Mouse (Mus musculus) cerebellum, postnatal 4 days (tissue): ENCODE results near the gene Eif4e.
"Not testable (repeated sequence)": the region's sequence is repeated elsewhere in the genome, so short reads cannot be mapped to it uniquely, and the experiment has no call there.

ENCODE experiments used
- DNase-seq, 2 experiments: peaks; one replicate each; pipeline ENCODE4 v3.0.0; 2022; ENCODE audit warnings: low spot score in 2 of 2, mixed read lengths in 1 of 2

Gene Eif4e

DNA sequence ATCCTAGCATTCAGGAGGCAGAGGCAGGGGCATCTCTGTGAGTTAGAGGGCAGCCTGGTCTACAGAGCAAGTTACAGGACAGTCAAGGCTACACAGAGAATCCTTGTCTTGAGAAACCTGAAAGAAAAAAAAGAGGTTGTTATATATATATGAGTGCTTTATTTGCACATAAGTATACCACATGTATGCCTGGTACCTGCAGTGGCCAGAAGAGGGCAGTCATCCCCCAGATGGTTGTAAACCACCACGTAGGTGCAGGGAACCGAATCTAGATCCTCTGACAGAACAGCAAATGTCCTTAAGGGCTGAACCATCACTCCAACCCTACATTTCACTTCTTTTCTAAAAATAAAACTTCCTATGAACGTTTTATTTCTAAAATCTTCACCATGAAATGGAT lies 8.1 kb upstream of the Eif4e start:
- DNase-seq, result no peak

DNA sequence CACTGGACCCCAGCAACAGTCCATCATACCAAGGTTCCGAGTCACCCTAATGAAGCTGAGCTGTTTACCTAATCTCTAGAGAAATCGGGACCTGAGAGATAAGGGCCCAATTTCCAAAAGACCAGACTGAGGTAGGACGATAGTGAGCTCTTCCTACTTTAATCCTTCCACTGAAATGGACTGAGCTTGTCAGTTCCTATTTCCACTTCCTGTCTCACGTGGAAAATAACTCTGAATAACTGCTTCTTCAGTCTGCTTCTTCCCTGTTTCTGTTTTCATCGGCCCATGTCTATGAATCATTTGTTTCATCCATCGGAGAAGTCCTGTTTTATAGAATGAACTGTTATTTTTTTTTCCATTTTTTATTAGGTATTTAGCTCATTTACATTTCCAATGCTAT lies 6.8 kb upstream of the Eif4e start:
- DNase-seq, result no peak

DNA sequence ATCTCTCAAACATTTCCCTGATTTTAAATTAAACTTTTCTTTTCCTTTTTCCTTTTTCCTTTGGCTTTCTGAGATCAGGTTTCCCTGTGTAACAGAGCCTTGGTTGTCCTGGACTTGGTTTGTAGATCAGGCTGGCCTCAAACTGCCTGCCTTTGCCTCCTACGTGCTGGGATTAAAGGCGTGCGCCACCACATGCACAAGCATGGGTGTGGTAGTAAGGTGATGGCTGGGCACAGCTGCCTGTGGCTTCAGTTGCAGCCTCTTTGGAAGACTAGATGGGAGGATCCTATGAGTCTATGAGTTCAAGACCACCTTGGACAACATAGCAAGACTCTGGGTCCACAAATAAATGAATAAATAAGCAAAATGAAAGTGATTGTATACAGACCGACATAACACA lies 2.0 kb upstream of the Eif4e start:
- DNase-seq, result no peak

DNA sequence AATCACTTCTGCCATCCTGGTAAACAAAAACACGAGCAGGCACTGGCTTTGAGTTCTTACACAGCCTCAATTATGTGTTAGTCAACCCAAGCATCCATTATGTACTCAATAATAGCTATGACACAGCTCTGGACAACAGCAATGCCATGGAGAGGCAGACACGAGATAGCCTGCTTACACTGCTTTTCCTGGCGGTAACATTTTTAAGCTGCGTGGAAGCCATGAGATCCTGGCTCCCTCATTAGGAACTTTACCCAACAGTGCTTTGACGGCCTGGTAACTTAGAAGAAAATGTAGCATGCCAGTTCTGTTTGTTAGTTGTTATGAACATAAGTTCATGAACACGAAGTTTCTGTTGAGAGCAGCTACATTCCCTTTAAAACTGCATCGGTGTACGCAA lies 485 bp upstream of the Eif4e start:
- no peak for DNase-seq

DNA sequence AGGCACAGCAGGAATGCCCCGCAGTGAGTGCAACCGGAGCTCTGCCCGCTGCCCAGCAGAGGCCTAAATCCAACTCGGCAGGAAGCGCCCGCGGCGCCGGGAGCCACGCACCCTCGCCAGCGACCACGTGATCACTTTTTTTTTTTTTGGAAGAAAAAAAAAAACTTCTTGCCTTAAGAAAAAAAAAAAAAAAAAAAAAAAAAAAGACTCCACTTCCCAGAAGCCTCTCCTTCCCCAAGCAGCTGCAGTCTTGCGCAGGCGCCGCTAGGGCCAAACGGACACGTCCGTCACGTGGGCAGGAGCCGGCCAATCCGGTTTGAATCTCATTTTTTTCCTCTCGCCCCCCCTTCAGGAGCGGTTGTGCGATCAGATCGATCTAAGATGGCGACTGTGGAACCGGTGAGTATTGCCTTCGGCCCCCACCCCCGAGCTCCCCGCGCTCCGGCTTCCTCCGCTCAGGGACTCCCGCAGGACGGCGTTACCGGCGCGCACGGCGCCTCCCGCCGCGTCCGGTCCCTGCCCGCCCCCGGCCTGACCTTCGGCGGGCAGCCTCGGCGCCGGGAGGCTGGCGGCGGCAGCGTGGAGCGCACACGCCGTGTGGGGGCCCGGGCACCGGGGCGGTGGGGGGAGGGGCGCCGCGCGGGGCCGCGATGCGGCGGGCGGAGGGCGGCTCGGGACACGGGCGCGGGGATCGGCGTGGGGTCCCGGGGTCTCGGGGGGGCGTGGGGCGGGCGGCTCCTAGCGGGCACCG lies 1.1 kb downstream of the Eif4e start:
- peak; percentile 90 to 95 for DNase-seq

DNA sequence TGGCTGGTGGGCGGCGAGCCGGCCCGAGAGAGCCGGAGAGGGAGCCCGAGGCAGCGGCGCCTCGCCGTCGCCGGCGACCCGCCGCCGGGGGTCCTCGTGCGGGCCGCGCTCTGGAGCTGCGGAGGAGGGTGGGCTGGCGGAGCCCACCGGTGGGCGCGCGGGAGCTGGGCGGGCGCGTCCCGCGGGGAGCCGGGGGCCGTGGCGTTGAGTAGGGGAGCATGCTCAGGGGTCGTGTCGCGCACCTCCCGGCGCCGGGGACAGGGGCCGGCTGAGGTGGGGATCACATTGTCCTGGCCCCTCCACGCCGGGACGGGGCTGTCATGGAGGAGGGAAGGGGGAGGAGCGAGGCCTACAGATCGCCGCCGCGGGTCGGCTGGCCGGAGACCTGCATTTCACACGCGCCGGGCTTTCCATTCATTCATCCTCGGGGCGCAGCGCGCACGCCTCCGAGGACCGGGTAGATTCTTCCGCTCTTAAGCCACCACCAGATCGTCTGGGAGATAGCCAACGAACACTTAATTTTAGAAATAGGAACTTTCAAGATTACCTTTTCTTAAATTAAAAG lies 1.8 kb downstream of the Eif4e start:
- DNase-seq, result peak; percentile 40 to 70

DNA sequence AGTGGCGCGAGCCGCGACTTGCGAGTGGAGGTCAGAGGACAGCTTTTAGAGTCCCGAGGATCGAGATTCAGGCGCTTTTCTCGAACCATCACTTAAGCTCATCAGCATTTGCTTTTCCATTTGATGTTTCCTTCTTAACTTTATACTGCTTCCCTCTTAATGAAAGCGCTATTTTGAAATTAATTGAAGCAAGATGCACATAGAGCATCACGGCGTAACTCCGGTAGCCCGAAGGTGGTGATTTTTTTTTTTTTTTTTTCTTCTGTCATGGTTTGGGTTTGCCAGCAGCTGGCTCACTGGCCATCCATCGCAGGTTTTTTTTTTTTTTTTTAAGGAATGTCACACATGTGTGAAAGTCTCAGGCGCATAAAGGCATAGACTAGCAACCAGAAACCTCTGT lies 2.3 kb downstream of the Eif4e start:
- no peak for DNase-seq

DNA sequence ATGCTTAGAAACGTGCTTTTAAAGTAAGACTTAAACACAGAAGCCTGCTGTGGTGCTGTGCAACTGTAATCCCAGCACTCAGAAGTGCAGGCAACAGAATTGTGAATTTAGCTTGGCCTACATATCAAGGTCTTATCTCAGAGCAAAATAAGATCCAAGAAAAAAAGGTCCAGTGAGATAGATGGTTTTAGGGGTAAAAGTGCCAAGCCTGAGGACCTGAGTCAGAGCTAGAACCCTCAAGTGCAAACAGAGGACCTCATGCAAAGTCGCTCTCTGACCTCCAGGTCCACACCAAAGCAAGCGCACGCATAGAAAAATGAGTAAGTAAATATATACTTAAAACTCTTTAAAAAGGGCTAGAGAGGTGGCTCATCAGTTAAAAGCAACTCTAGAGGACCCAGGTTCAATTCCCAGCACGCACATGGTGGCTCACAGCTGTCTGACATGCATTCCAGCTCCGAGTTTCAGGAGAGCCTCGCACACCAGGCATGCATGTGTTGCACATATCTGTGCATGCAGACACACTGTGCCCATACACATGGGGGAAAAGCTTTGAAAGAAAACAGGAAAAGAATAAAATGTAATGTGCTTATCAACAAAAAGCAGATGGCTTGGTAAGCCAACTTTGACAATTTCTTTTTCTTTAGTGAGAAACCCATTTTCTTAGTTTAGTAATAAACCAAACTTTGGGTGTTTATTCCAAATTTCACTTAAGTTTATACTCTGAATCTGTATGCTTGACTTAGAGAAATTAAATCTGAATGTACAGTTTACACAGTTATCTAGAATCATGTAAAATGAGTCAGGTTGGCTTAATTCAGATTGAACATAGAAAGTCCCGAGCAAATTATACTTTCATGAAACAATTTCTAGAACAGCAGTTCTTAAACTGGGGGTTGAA lies 4.8 kb downstream of the Eif4e start:
- DNase-seq, result no peak

DNA sequence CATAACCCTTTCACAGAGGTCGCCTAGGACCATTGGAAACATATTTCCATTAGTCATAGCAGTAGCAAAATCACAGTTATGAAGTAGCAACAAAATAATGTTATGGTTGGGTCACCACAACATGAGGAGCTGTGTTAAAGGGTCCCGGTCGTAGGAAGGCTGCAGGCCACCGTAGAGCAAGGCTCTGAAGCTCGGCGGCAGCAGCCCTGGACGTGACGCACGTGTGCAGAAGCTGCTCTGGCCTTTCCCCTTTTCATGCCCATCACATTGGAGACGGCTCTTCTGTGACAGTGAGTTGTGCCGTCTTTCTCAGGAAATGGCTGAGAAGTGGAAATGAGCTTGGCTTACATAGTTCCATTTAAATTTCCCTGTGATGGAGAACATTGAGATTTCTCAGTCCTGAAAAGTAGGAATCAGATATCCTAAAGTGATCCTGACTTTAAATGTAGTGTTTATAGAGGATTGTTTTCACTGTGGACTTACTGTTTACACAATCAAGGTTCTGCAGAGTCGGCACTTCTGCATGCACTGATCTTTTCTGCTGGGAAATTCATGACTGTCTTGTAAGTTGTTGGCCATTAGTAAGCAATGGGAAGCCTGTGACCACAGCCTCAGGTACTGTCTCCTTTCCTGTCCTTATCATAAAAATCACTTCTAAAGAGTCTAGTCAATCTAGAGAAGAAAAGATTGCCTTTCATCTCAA lies 5.7 kb downstream of the Eif4e start:
- no peak for DNase-seq

DNA sequence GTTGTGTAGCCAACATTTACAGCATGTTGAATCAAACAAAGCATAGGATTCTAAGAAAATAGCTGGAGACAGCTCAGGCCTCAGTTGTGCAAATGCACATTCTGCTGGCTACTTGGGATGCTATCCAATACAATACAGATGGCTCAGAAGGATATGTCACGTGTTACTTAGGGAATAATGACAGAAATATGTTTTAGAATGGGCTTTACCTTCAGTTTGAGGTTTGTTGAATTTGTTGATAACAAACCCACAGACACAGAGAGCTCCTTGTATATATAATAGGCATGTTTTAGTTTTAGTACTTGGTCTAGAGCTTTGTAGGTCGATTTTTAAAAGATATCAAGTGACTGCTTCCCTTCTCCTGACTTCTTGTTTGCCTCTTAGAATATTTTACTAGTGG lies 6.8 kb downstream of the Eif4e start:
- DNase-seq, result no peak

DNA sequence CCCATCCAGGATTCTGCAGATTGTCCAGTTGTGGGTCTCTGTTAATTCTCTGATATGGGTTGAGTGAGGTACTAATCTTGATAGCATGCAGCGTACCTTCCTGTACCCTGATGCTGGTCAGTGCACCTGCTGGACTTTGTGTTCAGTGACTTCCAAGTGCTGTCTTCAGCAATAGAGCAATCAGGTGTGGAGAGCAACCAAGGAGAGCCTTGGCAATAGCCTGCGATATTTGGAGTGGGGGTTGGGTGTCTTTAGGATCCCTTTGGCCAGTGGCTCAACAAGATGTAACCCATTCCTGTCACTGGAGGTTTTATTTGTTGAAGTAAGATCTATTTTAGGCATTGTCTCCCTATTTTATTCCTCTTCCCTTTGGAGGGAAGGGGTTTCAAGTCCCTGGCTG lies 10.1 kb downstream of the Eif4e start:
- DNase-seq, result no peak

DNA sequence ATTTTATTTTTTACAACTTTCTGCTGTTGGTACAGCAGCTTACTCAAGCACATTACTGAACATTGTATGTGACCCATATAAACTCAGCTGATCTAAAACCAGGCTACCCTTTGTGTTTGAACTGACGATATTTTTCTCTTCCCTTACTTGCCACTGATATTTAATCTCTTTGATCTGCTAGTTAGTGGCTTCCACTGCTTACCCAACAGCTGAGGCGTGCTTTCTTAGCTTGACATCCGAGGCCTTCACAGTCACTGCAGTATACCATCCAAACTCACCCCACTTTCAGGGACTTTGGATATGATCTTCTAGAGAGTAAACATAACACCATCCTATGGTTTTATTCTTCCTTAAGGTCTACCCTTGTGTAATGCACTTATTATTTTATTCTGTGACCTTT lies 16.6 kb downstream of the Eif4e start:
- no peak for DNase-seq

DNA sequence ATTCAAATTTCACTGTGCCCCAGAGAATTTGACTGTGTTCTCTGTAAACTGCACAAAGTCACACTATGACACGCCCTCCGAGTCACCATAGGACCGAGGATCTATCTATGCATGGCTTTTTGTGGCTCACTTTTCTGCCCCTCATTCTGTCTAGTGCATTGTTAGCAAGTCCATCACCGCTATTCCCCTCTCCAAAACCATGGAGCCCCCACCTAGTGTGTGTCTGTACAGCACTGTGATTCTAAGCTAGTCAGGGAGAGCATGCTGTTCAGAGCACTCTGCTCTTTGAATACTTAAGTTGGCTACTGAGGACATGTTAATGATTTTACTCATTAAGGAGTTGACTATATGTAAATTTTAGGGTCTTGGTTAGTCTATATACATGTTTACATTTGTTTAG lies 18.1 kb downstream of the Eif4e start:
- no peak for DNase-seq

DNA sequence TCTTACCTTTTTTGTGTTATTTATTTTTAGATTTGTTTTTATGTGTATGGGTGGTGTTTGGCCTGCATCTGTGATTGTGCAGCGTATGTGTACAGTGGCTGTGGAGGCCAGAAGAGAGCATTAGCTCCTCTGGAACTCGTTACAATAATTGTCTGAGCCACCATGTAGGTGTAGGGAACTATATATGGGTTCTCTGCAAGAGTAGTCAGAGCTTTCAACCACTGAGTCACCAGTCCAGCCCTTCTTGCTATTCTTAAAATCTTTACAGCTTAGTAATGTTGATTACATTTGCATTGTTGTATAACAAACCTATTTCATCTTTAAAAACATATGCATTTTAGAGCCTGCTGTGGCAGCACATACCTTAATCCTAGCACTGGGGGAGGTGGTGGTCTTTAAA lies 20.7 kb downstream of the Eif4e start:
- no peak for DNase-seq

DNA sequence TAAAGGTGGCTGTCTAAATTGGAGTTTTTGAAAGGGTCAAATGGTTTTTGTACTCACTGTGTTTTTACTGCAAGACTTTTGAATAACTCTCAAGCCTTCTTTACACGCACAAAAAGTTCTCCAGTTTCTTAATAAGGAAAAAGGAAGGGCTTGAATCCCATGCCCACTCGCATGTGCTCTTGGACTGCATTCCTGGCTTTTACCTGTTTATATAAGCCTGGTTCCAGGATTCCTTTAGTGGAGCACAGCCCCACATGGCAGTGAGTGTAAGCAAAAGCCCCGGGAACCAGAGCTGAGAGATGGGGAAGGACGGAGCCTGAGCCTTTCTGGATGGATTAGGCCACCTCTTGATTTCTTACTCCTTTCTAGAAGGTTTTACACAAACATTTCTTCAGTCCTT lies 23.1 kb downstream of the Eif4e start:
- DNase-seq, result no peak

DNA sequence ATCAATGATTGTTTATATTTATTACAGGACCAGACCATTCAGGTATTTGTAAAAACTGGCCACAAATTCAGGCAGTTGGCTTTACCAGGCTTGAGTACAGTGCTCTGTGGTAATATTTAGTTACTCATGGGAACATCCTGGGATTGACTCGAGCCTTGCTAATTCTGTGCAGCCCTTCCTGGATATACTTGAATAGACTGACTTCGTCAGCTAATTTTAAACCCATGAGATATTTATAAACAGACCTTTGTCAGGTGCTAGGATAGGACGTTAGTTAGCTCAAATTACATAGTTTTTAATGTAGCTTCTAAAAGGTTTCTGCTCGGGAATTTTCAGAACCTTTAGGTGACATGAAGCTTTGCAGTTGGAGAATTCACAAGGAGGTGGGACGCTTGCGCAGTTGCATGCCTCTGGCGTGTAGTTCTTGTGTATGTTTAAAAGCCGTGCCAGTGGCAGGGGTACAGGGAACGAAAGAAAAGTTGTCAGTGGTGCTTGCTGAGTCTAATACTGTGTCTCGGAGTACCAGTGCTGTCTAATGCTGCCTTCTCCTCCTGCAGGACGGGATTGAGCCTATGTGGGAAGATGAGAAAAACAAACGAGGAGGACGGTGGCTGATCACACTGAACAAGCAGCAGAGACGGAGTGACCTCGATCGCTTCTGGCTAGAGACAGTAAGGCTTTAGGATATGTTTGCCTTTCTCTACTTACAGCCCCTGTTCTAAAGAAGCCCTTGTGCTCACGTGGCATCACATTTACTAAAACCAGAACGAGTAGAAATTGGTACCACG lies 24.6 kb downstream of the Eif4e start:
- no peak for DNase-seq

DNA sequence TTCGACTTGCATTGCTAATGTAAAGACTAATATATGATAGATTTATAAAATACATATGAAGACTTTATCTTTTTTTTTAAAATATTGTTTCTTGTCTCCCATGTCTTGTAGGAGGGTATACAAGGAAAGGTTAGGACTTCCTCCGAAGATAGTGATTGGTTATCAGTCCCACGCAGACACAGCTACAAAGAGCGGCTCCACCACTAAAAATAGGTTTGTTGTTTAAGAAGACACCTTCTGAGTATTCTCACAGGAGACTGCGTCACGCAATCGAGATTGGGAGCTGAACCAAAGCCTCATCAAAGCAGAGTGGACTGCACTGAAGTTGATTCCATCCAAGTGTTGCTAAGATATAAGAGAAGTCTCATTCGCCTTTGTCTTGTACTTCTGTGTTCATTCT lies 29.3 kb downstream of the Eif4e start:
- DNase-seq, result not testable (repeated sequence)

DNA sequence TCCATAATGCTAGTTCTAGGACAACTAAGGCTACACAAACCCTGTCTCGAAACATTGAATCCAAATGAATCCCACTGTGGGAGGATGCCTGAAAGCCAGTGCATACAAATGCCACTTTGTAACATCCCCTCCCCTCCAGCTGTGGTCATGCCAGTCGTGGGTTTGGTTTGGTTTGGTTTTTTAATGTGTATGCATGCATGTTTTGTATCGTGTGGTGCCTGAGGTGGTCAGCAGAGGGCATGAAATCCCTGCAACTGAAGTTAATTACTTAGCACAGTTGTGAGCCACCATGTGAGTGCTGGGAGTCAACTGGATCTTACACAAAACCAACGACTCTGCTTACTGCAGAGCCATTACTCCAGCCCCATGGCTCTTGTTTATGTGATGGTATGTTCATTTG lies 32.5 kb downstream of the Eif4e start:
- peak in 1 of 2 experiments; percentile 20 for DNase-seq

DNA sequence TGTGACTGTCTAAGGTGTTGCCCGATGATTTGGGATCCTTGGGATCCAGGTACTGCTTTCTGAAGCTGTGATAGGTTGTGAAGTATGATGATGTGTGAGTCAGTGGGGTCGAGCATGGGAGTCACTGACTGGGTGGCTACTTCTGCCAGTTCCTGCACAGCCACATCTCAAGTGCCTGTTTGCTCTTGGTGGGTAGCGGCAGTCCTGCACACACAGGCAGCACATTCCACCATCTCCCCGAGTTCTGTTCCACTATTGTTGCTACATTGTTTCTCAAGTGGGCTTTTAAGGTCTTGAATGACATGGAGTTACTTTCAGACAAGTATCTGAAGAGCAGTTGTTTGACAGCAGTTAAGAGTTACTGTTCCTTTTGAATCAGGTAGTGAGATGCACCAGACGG lies 34.3 kb downstream of the Eif4e start:
- no peak for DNase-seq

DNA sequence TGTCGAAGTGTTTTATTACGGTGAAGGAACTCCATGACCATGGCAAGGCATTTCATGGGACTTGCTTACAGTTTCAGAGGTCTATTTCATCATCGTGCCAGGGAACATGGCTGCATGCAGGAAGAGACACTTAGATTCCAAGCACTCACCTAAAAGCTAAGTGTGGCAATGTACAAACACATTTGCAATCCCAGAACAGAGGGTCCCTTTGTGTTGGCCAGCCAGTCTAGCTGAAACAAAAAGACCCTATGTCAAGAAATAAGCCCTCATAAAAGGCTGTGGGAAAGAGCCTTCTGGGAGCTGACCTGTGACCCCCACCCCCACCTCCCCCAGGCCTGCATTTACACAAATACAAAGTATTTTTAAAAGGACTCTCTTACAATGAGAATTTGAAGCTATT lies 34.9 kb downstream of the Eif4e start:
- DNase-seq, result no peak

DNA sequence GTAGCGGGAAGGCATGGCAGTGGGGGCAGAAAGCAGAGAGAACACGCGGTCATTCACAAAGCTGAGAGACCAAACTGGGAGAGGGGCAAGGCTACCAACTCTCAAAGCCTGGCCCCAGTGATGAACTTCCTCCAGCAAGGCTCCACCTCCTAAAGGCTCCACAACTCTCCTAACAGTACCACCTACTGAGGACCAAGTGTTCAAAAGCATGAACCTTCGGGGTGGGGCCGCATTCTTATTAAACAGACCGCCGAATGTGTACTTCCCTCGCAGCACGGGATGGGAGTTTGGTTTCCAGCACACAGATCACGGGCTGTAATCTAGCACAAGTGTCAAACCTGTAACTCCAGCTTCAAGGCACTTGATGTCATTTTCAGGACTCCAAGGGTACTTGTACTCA lies 52.9 kb downstream of the Eif4e start:
- no peak for DNase-seq
